Mouse (Mus musculus): ENCODE measurements at regions not wholly inside any gene's neighbourhood (a gene's known extent, or its start where the extent isn't known, plus 50 kb on each side); places are given as distances from the start of the nearest gene placed in this dataset.

- H3K4me3 ChIP-seq = no peak overlapping the region
- TF ChIP-seq CTCF (conservative IDR thresholded peaks at IDR 0.05) = no peak
- no peak for DNase-seq (ENCODE audit: low spot score in 2 of 2)
- no peak overlapping the region for H3K27ac ChIP-seq
These were observed 132.0 kb upstream of the Vstm2b start for GRCm38 (mm10) chr7:40766142-40766541.

- no peak for DNase-seq (ENCODE audit: low spot score in 2 of 2)
- H3K27ac ChIP-seq = no peak overlapping the region
- TF ChIP-seq CTCF (conservative IDR thresholded peaks at IDR 0.05) = no peak
- H3K4me3 ChIP-seq = no peak overlapping the region
These were observed 121.9 kb upstream of the Vstm2b start for GRCm38 (mm10) chr7:40776220-40776619.

DNA sequence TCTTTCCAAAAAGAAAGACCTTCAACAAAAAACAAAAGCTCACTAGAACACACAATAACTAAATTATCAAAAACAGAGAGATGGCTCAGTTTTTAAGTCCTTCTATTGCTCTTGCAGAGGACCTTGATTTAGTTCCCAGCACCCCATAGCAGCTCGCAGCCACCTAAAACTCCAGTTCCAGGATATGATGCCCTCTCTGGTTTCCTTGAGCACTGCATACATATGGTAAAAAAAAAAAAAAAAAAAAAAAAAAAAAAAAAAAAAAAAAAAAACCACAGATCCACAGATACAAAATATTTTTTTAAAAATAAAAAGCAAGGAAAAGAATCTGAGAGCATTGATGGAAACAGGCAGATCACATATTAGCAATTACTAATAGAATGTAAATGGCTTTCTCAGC, 113.2 kb upstream of the Vstm2b start:
- Histone ChIP-seq H3K4me3 (no peak overlapping the region), H3K27ac (no peak overlapping the region)
- TF ChIP-seq CTCF (conservative IDR thresholded peaks at IDR 0.05) = peak; percentile 27; the same call in 1 of the 2 replicates
- no peak for DNase-seq (ENCODE audit: low spot score in 2 of 2)

DNA sequence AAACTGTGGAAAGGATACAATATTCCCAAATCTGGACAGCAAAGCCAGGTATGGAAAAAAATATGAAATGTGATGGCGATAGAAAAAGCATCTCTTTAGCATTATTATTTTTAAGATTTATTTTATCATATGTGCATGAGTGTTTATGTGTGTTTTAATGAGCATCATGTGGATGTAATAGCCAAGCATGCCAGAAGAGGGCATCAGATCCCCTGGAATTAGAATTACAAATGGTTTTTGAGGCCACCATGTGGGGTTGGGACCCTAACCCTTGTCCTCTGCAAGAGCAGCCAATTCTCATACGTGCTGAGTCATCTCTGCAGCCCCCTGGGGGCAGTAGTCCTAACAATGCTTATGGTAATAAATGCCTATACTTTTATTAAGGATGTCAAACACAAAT, 111.4 kb upstream of the Vstm2b start:
- TF ChIP-seq CTCF (conservative IDR thresholded peaks at IDR 0.05) = peak; percentile 64

GRCm38 (mm10) chr7:40788486-40788885, 109.6 kb upstream of the Vstm2b start:
- peak; percentile 19 to 54 for DNase-seq (ENCODE audit: low spot score in 2 of 2)
- peak overlapping the region; percentile 73 for H3K27ac ChIP-seq
- TF ChIP-seq CTCF (conservative IDR thresholded peaks at IDR 0.05) = no peak
- no peak overlapping the region for H3K4me3 ChIP-seq

More for the DNA sequence above, 111.4 kb upstream of the Vstm2b start:
- no peak for DNase-seq (ENCODE audit: low spot score in 2 of 2)
- Histone ChIP-seq H3K27ac (no peak overlapping the region), H3K4me3 (no peak overlapping the region)

- Histone ChIP-seq H3K4me3 (no peak overlapping the region), H3K27ac (no peak overlapping the region)
- DNase-seq (ENCODE audit: low spot score in 2 of 2) = no peak
- TF ChIP-seq CTCF (conservative IDR thresholded peaks at IDR 0.05) = no peak
These were observed 103.5 kb upstream of the Vstm2b start for GRCm38 (mm10) chr7:40794458-40795207.

- DNase-seq (ENCODE audit: low spot score in 2 of 2) = no peak
- Histone ChIP-seq H3K4me3 (no peak overlapping the region), H3K27ac (no peak overlapping the region)
- TF ChIP-seq CTCF (conservative IDR thresholded peaks at IDR 0.05) = no peak
These were observed 98.3 kb upstream of the Vstm2b start for GRCm38 (mm10) chr7:40799794-40800193.

GRCm38 (mm10) chr7:40801291-40801690, 96.8 kb upstream of the Vstm2b start:
- DNase-seq (ENCODE audit: low spot score in 2 of 2) = no peak
- no peak overlapping the region for H3K27ac ChIP-seq
- no peak overlapping the region for H3K4me3 ChIP-seq
- peak; percentile 68 for TF ChIP-seq CTCF (conservative IDR thresholded peaks at IDR 0.05)

- no peak overlapping the region for H3K4me3 ChIP-seq
- no peak overlapping the region for H3K27ac ChIP-seq
- DNase-seq (ENCODE audit: low spot score in 2 of 2) = no peak
- no peak for TF ChIP-seq CTCF (conservative IDR thresholded peaks at IDR 0.05)
These were observed 92.9 kb upstream of the Vstm2b start for GRCm38 (mm10) chr7:40805211-40805610.

DNA sequence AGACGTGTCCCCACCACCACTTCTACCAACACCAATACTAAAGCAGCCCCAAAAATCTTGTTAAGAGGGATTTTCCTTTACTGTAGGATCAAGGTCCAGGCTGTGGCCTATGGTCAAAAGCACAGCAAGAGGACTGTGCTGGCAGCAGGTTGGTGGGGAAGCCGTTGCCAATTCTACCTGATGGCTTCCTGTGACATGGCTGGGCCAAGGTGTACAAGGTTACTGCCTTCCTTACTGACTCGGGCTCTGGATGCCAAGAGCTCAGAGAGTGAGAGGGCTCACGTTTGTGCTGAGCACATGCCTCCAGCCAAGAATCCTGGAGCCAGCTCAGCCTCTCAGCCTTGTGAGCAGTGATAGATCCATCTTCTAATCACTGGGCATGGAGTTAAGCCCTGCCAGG, 92.3 kb upstream of the Vstm2b start:
- H3K27ac ChIP-seq = no peak overlapping the region
- DNase-seq (ENCODE audit: low spot score in 2 of 2) = no peak
- H3K4me3 ChIP-seq = no peak overlapping the region
- TF ChIP-seq CTCF (conservative IDR thresholded peaks at IDR 0.05) = no peak

DNA sequence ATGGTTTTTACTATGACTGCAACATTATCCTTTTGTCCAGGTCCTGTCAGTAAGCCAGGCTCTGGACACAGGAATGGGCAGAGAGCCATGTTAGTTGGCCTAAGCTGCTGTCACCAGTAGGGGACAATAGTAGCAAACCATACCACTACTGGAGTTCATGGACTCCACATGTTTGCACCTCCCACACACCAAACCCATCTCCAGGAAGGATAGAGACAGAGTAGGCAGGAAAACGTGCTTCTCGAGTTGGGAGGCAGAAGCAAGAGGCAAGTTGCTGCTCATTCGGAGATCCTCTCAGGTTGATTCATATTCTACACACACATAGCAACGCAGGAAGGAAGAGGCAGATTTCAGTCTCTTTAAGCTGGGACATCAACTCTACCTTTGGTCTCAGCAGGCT, 85.2 kb upstream of the Vstm2b start:
- TF ChIP-seq CTCF (conservative IDR thresholded peaks at IDR 0.05) = peak; percentile 31
- no peak for DNase-seq (ENCODE audit: low spot score in 2 of 2)
- no peak overlapping the region for H3K27ac ChIP-seq
- no peak overlapping the region for H3K4me3 ChIP-seq

DNA sequence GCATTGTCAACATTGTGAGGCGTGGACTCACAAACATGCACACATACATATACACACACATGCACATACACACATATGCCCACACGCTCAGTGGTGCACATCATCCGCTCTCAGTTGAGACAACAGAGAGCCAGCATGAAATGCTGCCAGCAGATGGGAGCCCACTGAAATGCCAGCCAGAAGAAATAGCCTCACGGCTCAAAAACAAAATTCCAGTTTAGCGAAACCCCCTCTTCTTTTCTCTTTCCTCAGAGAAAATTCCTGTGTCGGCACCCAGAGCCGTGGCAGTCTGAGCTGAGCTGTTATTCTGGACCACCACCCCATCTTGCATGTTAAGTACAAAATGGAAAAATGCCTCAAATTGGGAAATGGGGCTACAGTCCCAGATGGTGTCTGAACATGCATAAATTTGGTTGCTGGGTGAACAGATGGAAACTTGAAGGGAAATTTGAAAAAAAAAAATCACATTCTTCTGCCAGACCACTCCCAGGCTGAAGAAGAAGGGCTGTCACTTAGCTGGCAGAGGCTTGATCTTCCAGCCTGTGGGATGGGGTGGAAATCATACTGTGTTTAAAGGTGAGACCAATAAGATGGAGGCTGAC, 72.9 kb upstream of the Vstm2b start:
- H3K4me3 ChIP-seq = no peak overlapping the region
- no peak for TF ChIP-seq CTCF (conservative IDR thresholded peaks at IDR 0.05)
- peak overlapping the region; percentile 86 for H3K27ac ChIP-seq
- DNase-seq (ENCODE audit: low spot score in 2 of 2) = peak; percentile 52 to 55

- no peak overlapping the region for H3K4me3 ChIP-seq
- no peak for DNase-seq (ENCODE audit: low spot score in 2 of 2)
- H3K27ac ChIP-seq = no peak overlapping the region
- TF ChIP-seq CTCF (conservative IDR thresholded peaks at IDR 0.05) = no peak
These were observed 68.6 kb upstream of the Vstm2b start for GRCm38 (mm10) chr7:40829526-40829925.

GRCm38 (mm10) chr7:40831583-40831982, 66.5 kb upstream of the Vstm2b start:
- DNase-seq (ENCODE audit: low spot score in 2 of 2) = peak; percentile 34 to 50
- H3K27ac ChIP-seq = peak overlapping the region; percentile 36; the same call in 1 of the 2 replicates
- no peak for TF ChIP-seq CTCF (conservative IDR thresholded peaks at IDR 0.05)
- H3K4me3 ChIP-seq = no peak overlapping the region

Measured in layer of hippocampus, adult 2 months (tissue).